Mouse (Mus musculus) midbrain, postnatal 0 days (tissue): ENCODE results near the gene Iqschfp. TPM values are rescaled to one million over a fixed set of nuclear protein-coding genes. Genes with fewer than 3 reads are reported as not detected.

Experiments used
- ATAC-seq: fragments of 200-750 bp; cut with Nextera tagmentation; 2 replicates; pipeline ENCODE4 v1.8.0; 2017; ENCODE audit warnings: moderate number of reproducible peaks, mild to moderate bottlenecking, moderate TSS enrichment, moderate library complexity; ENCODE audit not compliant: low FRiP score
- DNase-seq: peaks from one replicate; pipeline ENCODE4 v3.0.0-alpha.2; 2015; ENCODE audit warnings: low spot score
- H3K27ac ChIP-seq: fragments of 300-500 bp; sonication (generic); 2 replicates; pipeline ENCODE4 v1.5.1; 2014; ENCODE audit warnings: low read depth, mild to moderate bottlenecking, low read length, mixed read lengths
- H3K27me3 ChIP-seq: fragments of 300-500 bp; sonication (generic); 2 replicates; pipeline ENCODE4 v1.6.1; 2014; ENCODE audit warnings: low read length, control low read depth, mixed read lengths; ENCODE audit not compliant: insufficient read depth
- H3K36me3 ChIP-seq: fragments of 300-500 bp; sonication (generic); 2 replicates; pipeline ENCODE4 v1.6.1; 2014; ENCODE audit warnings: low read length, control low read depth, mixed read lengths; ENCODE audit not compliant: insufficient read depth
- H3K4me1 ChIP-seq: fragments of 300-500 bp; sonication (generic); 2 replicates; pipeline ENCODE4 v1.6.1; 2014; ENCODE audit warnings: mild to moderate bottlenecking, control low read depth, antibody characterized with exemption, low read length, mixed read lengths; ENCODE audit not compliant: insufficient read depth
- H3K4me2 ChIP-seq: fragments of 300-500 bp; sonication (generic); 2 replicates; pipeline ENCODE4 v1.6.1; 2014; ENCODE audit warnings: low read depth, mild to moderate bottlenecking, low read length, mixed read lengths; ENCODE audit not compliant: poor library complexity, severe bottlenecking
- H3K4me3 ChIP-seq: fragments of 300-500 bp; sonication (generic); 2 replicates; pipeline ENCODE4 v1.5.1; 2014; ENCODE audit warnings: low read depth, mild to moderate bottlenecking, low read length, moderate library complexity
- H3K9ac ChIP-seq: fragments of 300-500 bp; sonication (generic); replicated peaks from 2 replicates; pipeline ENCODE4 v1.6.1; 2014; ENCODE audit warnings: mild to moderate bottlenecking, low read length, moderate library complexity, mixed read lengths; ENCODE audit not compliant: poor library complexity, severe bottlenecking
- H3K9me3 ChIP-seq: fragments of 300-500 bp; sonication (generic); 2 replicates; pipeline ENCODE4 v1.6.1; 2016; ENCODE audit warnings: low read length, control low read depth
- CTCF ChIP-seq: IDR thresholded peaks from 2 replicates; pipeline ENCODE4 v1.5.1; 2016; ENCODE audit warnings: antibody characterized with exemption, mild to moderate bottlenecking
- WGBS: fragments of 180-500 bp; shearing (Covaris S2); extraction: QIAGEN DNeasy Blood & Tissue Kit; methylation state at CpG from one replicate; pipeline ENCODE4 v1.1.7; 2014; 5-methylcytosine and 5-hydroxymethylcytosine counted together
- polyA plus RNA-seq: library from polyadenylated mRNA; unstranded; fragments of >200 nt; fragmentation: Nextera tagmentation; extraction: Ambion mirVana; gene quantifications from 2 replicates; pipeline ENCODE4 v1.2.1, GENCODE M21; 2015
- total RNA-seq: library from RNA; depleted of rRNA; stranded (reverse); fragments of >200 nt; gene quantifications from 2 replicates; pipeline ENCODE4 v1.2.3, GENCODE M21; 2014

Iqschfp gene
- total and polyA plus RNA-seq, 2 experiments from 2014 or later, result 4.5 to 5.7 TPM

DNA sequence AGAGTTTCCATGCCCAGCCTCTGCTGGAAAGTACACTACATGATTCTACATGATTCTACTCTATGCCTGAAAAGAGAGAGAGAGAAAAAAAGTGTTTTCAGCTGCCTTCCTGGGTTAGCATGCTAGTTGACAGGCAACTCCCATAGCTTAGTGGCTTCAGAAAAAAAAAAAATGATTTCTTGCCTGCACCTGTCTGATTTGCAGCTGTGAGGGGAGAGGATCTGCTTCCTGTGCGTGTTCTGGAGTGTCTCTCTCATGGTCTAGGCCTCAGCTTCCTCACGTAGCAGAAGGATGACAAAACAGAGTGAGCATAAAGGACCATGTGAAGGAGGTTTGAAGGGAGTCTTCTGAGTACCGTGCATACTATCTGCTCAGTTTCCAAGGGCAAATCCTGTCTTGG is 39.9 kb downstream of the Iqschfp start:
- Histone ChIP-seq H3K4me1 (no peaks in the 10 kb centered on the region), H3K4me3 (no peak overlapping the region), H3K36me3 (no peaks in the 10 kb centered on the region), H3K27me3 (no peaks in the 10 kb centered on the region), H3K9me3 (no peaks in the 10 kb centered on the region), H3K4me2 (no peak overlapping the region), H3K9ac (no peak overlapping the region), H3K27ac (no peak overlapping the region)
- ATAC-seq (no peak), DNase-seq (no peak)
- 80% methylated on average over 3 of the region's 3 CpGs for WGBS
- TF ChIP-seq CTCF, result no peak

DNA sequence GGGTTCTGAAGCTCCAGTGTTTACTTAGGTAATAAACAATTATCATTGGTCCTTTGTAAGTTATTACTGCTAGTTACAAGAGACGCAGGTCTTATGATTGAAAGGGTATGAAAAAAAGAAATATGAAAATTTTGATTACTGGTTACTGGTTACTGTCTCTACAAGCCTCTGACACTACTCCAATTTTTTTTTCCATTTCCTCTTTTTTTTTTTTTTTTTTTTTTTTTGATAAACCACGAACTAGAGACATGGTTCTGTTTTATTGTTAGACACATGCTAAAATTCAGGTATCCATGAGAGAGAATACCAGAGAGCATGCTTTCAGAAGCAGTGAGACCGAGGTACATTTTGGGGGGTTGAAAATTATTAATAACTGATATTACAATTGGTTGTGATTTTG is 43.8 kb downstream of the Iqschfp start:
- no peak overlapping the region for H3K27ac ChIP-seq
- WGBS, result 77% methylated on average over 3 of the region's 3 CpGs
- no peaks in the 10 kb centered on the region for H3K27me3 ChIP-seq
- no peak overlapping the region for H3K9ac ChIP-seq
- ATAC-seq (no peak), DNase-seq (no peak)
- H3K36me3 ChIP-seq, result no peaks in the 10 kb centered on the region
- H3K9me3 ChIP-seq, result no peaks in the 10 kb centered on the region
- no peak for TF ChIP-seq CTCF
- no peaks in the 10 kb centered on the region for H3K4me1 ChIP-seq
- no peak overlapping the region for H3K4me3 ChIP-seq
- no peak overlapping the region for H3K4me2 ChIP-seq

DNA sequence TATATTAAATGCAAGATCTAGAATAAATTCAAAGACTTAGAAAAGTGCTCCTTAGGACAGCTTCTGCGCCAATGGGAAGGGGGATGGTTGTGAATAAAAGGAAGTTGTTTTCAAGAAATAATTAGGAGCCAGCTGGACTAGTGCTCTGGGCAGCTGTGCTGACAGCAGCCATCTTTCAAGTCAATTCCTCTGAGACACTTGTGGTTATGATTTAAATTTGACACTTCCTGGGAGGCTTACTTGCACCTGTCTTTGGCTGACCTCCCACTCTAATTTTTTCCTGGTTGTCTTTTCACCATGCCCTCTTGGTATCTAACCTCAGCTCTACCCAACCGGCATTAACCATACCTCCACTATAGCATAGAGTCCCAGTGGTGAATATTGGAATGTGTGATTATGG is 55.0 kb downstream of the Iqschfp start:
- 65% methylated on average over 2 of the region's 2 CpGs for WGBS
- Histone ChIP-seq H3K9me3 (no peaks in the 10 kb centered on the region), H3K27ac (no peak overlapping the region), H3K4me3 (no peak overlapping the region), H3K9ac (no peak overlapping the region), H3K4me1 (no peaks in the 10 kb centered on the region), H3K27me3 (no peaks in the 10 kb centered on the region), H3K36me3 (no peaks in the 10 kb centered on the region), H3K4me2 (no peak overlapping the region)
- DNase-seq, result no peak
- TF ChIP-seq CTCF, result no peak
- no peak for ATAC-seq

DNA sequence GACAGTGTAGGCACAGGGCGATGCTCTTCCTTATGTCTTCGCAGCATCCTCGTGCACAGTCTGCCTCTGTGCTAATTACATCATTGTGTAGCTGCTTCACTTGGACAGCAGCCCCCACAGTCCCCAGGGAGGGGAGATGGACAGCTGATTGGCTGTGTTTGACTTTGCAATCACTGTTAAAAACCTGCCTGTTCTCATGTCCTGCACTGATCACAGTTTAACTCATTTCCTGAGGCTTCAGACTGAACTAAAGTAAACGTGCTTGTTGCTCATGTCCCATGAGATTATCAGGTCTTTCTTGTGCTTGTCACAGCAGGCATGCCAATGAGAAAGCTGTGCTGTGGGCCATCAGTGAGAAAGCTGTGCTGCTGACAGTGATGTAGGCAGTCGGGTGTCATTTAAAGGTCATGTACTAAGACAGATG is 60.5 kb downstream of the Iqschfp start:
- peaks cover 4% of the 10 kb centered on the region; the same call in 1 of the 2 replicates for H3K4me1 ChIP-seq
- DNase-seq (peak; percentile 48), ATAC-seq (peak; percentile 31; the same call in 1 of the 2 replicates)
- no peak overlapping the region for H3K27ac ChIP-seq
- TF ChIP-seq CTCF, result no peak
- no peaks in the 10 kb centered on the region for H3K9me3 ChIP-seq
- no peak overlapping the region for H3K4me3 ChIP-seq
- no peaks in the 10 kb centered on the region for H3K27me3 ChIP-seq
- H3K9ac ChIP-seq, result no peak overlapping the region
- H3K4me2 ChIP-seq, result no peak overlapping the region
- H3K36me3 ChIP-seq, result no peaks in the 10 kb centered on the region
- 29% methylated on average over 5 of the region's 5 CpGs for WGBS

DNA sequence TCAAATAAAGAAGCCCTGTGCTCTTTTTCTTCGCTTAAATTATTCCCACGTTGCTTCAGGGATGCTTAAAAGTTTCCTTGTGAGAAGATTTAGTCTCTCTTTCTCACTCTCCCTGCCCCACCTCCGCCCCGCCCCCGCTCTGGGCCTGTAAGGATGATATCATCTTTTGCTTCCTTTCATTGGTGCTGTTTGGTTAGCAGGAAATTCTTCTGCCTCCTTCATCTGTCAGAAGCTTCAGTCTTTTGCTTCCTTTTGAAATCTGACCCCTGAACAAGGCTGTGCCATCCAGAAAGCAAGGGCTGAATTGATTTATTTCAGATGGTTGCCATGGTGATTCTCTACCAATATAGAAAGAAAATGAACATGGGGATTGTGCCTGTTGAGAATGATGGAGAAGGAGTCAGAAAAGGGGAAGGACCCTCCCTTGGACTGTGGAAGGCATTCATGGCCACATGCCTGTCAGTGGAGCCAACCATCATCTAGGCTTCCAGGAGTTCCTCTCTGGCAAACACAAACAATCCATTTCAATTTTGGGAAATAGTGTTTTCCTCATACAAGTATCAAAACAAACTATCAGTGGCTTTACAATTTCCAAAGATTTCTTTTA is 62.5 kb downstream of the Iqschfp start:
- H3K4me1 ChIP-seq, result peaks cover 4% of the 10 kb centered on the region
- no peaks in the 10 kb centered on the region for H3K9me3 ChIP-seq
- 20% methylated on average over 5 of the region's 5 CpGs for WGBS
- no peaks in the 10 kb centered on the region for H3K27me3 ChIP-seq
- H3K36me3 ChIP-seq, result no peaks in the 10 kb centered on the region
- H3K9ac ChIP-seq, result no peak overlapping the region
- peak; percentile 11 for DNase-seq
- ATAC-seq, result 0 out of 2 replicates have a peak, but pooled peaks have one; percentile 24
- no peak overlapping the region for H3K27ac ChIP-seq
- H3K4me3 ChIP-seq, result no peak overlapping the region
- no peak for TF ChIP-seq CTCF
- H3K4me2 ChIP-seq, result no peak overlapping the region

DNA sequence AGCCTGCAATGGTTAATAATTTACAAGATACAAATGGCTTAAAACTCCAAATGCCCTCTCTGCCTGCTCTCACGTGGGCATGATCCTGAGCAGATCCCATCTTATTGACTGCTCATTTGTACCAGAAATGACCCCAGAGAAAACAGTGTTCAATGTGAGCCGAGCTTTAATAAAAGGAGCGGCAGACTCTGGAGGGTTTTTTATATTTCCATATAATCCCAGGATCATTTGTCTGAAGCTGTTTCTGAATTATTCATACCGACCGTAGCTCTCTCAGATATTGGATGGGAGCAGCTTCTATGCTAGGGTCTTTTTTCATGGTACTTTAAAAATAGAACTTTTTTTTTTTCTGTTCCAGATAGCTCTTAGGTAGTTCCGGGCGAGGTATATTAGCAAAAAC is 67.6 kb downstream of the Iqschfp start:
- TF ChIP-seq CTCF, result no peak
- Histone ChIP-seq H3K9me3 (no peaks in the 10 kb centered on the region), H3K27ac (no peak overlapping the region), H3K9ac (no peak overlapping the region), H3K36me3 (no peaks in the 10 kb centered on the region), H3K4me2 (0 out of 2 replicates have a peak overlapping the region, but pooled peaks have one; percentile 15), H3K4me1 (peaks cover 6% of the 10 kb centered on the region), H3K27me3 (no peaks in the 10 kb centered on the region), H3K4me3 (no peak overlapping the region)
- ATAC-seq, result peak; percentile 53
- WGBS, result 11% methylated on average over 7 of the region's 7 CpGs
- peak; percentile 31 for DNase-seq
